Mouse (Mus musculus): ENCODE measurements around the gene Klk15. TPM values are rescaled to one million over a fixed set of nuclear protein-coding genes. Genes with fewer than 3 reads are reported as not detected.
"Not testable (repeated sequence)": the region's sequence is repeated elsewhere in the genome, so short reads cannot be mapped to it uniquely, and the experiment has no call there.

The Klk15 gene
- polyA plus RNA-seq, 1 experiment from 2014 or later = not detected

DNA sequence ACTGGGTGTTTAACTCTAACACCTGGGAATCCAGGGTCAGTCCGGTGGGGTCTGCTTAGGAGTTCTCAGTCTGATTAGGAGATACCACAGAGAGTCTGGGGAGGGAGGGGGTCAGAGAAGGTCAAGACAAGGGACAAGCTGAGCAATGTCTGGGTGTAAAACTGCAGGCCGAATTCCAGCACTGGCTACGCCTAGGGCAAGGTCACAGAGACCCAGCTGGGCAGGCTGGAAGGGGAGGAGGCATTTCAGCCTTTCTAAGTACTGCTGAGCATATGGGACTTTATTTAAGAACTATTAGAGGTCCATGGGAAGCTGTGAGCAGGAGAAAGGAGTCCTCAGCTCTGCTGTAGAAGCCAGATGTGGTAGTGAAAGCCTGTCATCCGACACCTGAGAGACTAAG, 1.2 kb upstream of the Klk15 start:
- Histone ChIP-seq H3K9me3 (no peaks in the 10 kb centered on the region), H3K36me3 (no peaks in the 10 kb centered on the region), H3K27me3 (ENCODE audit: insufficient read depth, poor library complexity, severe bottlenecking) (no peaks in the 10 kb centered on the region), H3K4me3 (no peak overlapping the region), H3K4me1 (no peaks in the 10 kb centered on the region), H3K27ac (no peak overlapping the region)
- DNase-seq (ENCODE audit: low spot score) = no peak
- 50% methylated on average over 4 of the region's 4 CpGs for WGBS

GRCm38 (mm10) chr7:43934747-43935146, 1.2 kb downstream of the Klk15 start:
- H3K36me3 ChIP-seq = no peaks in the 10 kb centered on the region
- WGBS = 51% methylated on average over 3 of the region's 3 CpGs
- no peak overlapping the region for H3K4me3 ChIP-seq
- H3K4me1 ChIP-seq = no peaks in the 10 kb centered on the region
- H3K9me3 ChIP-seq = no peaks in the 10 kb centered on the region
- H3K27me3 ChIP-seq (ENCODE audit: insufficient read depth, poor library complexity, severe bottlenecking) = no peaks in the 10 kb centered on the region
- DNase-seq (ENCODE audit: low spot score) = no peak
- no peak overlapping the region for H3K27ac ChIP-seq

GRCm38 (mm10) chr7:43936551-43936950, 3.0 kb downstream of the Klk15 start:
- WGBS = 82% methylated on average over 14 of the region's 14 CpGs
- Histone ChIP-seq H3K9me3 (no peaks in the 10 kb centered on the region), H3K36me3 (no peaks in the 10 kb centered on the region), H3K27me3 (ENCODE audit: insufficient read depth, poor library complexity, severe bottlenecking) (no peaks in the 10 kb centered on the region), H3K4me1 (no peaks in the 10 kb centered on the region), H3K27ac (no peak overlapping the region), H3K4me3 (no peak overlapping the region)
- DNase-seq (ENCODE audit: low spot score) = no peak

DNA sequence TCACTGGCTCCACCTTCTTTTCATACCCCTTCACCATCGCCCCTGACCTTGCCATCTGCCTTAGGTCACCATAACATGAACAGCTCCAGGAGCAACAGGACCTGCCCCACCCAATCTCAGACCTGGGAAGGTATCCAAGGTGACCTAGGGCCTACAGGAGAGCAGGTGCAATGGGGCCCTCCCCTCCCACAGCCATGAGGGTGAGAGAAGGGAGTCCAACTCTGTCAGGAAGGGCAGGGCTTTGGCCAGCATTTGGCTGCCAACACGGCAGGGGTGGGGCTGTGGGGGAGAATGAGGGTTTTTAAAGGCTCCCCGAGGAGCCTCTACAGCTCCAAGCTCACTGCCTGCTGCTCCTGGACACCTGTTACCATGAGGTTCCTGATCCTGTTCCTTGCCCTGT, 8.8 kb downstream of the Klk15 start:
- H3K27me3 ChIP-seq (ENCODE audit: insufficient read depth, poor library complexity, severe bottlenecking); H3K4me1 ChIP-seq; H3K36me3 ChIP-seq; DNase-seq (ENCODE audit: low spot score); H3K9me3 ChIP-seq; H3K27ac ChIP-seq; H3K4me3 ChIP-seq: not testable (repeated sequence)
- 64% methylated on average over 3 of the region's 3 CpGs for WGBS

DNA sequence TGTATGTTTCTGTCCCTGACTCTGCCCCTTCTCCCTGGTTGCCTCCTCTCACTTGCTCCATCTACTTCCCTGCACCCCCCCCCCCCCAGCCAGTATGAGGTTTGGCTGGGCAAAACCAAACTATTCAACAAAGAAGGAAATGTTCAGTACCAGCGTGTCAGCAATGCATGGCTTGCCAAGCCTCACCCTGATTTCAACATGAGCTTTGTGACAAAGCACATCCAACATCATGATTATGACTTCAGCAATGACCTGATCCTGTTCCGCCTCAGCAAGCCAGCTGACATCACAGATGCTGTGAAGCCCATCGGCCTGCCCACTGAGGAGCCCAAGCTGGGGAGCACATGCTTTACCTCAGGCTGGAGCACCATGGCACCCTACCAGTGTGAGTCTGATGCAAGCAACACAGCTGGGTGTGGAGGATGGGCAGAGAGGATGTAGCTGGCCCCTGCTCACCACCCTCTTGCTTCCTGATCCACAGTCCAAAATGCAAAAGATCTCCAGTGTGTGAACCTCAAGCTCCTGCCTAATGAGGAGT, 11.3 kb downstream of the Klk15 start:
- H3K4me3 ChIP-seq = no peak overlapping the region
- no peaks in the 10 kb centered on the region for H3K36me3 ChIP-seq
- H3K27ac ChIP-seq = no peak overlapping the region
- no peaks in the 10 kb centered on the region for H3K27me3 ChIP-seq (ENCODE audit: insufficient read depth, poor library complexity, severe bottlenecking)
- peak; percentile 64 for DNase-seq (ENCODE audit: low spot score)
- no peaks in the 10 kb centered on the region for H3K9me3 ChIP-seq
- H3K4me1 ChIP-seq = no peaks in the 10 kb centered on the region
- WGBS = 81% methylated on average over 3 of the region's 3 CpGs

DNA sequence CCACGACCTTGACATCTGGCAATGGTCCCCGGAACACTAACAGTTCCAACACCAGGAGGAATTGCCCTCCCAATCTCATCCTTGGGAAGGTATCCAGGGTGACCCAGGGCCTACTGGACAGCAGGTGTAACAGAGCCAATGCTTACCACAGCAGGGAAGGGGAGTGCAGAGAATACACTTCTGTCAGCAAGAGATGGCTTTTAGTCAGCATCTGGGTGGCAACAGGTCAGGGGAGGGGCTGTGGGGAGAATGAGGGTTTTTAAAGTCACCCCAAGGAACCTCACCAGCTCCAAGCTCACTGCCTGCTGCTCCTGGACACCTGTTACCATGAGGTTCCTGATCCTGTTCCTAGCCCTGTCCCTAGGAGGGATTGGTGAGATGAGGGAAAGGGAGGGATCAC, 16.8 kb downstream of the Klk15 start, which contains the start of gene Klk1b8:
TSS of gene Klk1b8 (plus strand) at position 301 of the 400 bp plus-strand sequence.
- Histone ChIP-seq H3K9me3 (no peaks in the 10 kb centered on the region), H3K27me3 (ENCODE audit: insufficient read depth, poor library complexity, severe bottlenecking) (no peaks in the 10 kb centered on the region), H3K27ac (no peak within 1 kb of the TSS), H3K4me3 (no peak within 1 kb of the TSS), H3K36me3 (no peaks in the 10 kb centered on the region), H3K4me1 (no peaks in the 10 kb centered on the region)
- DNase-seq (ENCODE audit: low spot score) = no peak
- 69% methylated on average over 2 of the region's 2 CpGs for WGBS

GRCm38 (mm10) chr7:43952703-43953102, 19.2 kb downstream of the Klk15 start:
- no peaks in the 10 kb centered on the region for H3K27me3 ChIP-seq (ENCODE audit: insufficient read depth, poor library complexity, severe bottlenecking)
- H3K4me1 ChIP-seq = no peaks in the 10 kb centered on the region
- no peak overlapping the region for H3K27ac ChIP-seq
- H3K9me3 ChIP-seq = no peaks in the 10 kb centered on the region
- DNase-seq (ENCODE audit: low spot score) = no peak
- H3K36me3 ChIP-seq = no peaks in the 10 kb centered on the region
- 57% methylated on average over 4 of the region's 4 CpGs for WGBS
- no peak overlapping the region for H3K4me3 ChIP-seq

DNA sequence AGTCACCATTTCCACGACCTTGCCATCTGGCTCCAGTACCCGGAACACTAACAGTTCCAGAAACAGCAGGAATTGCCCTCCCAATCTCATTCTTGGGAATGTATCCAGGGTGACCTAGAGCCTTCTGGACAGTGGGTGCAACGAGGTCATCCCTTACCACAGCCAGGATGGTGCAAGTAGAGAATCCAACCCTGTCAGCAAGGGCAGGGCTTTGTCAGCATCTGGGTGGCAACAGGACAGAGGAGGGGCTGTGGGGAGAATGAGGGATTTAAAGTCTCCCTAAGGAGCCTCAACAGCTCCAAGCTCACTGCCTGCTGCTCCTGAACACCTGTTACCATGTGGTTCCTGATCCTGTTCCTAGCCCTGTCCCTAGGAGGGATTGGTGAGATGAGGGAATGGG, 32.9 kb downstream of the Klk15 start, which contains the start of gene Klk1b1:
TSS of gene Klk1b1 (plus strand) at position 301 of the 400 bp plus-strand sequence.
- H3K36me3 ChIP-seq = no peaks in the 10 kb centered on the region
- H3K4me3 ChIP-seq = no peak within 1 kb of the TSS
- no peak within 1 kb of the TSS for H3K27ac ChIP-seq
- no peaks in the 10 kb centered on the region for H3K4me1 ChIP-seq
- DNase-seq (ENCODE audit: low spot score) = no peak
- no peaks in the 10 kb centered on the region for H3K27me3 ChIP-seq (ENCODE audit: insufficient read depth, poor library complexity, severe bottlenecking)
- no peaks in the 10 kb centered on the region for H3K9me3 ChIP-seq
- 57% methylated on average over 3 of the region's 3 CpGs for WGBS

GRCm38 (mm10) chr7:43967058-43967457, 33.5 kb downstream of the Klk15 start:
- Histone ChIP-seq H3K9me3 (no peaks in the 10 kb centered on the region), H3K36me3 (no peaks in the 10 kb centered on the region), H3K4me1 (no peaks in the 10 kb centered on the region), H3K27ac (no peak overlapping the region), H3K27me3 (ENCODE audit: insufficient read depth, poor library complexity, severe bottlenecking) (no peaks in the 10 kb centered on the region), H3K4me3 (no peak overlapping the region)
- DNase-seq (ENCODE audit: low spot score) = no peak
- WGBS = 75% methylated on average over 3 of the region's 3 CpGs

- no peak overlapping the region for H3K27ac ChIP-seq
- 74% methylated on average over 2 of the region's 2 CpGs for WGBS
- H3K27me3 ChIP-seq (ENCODE audit: insufficient read depth, poor library complexity, severe bottlenecking) = no peaks in the 10 kb centered on the region
- H3K4me3 ChIP-seq = no peak overlapping the region
- DNase-seq (ENCODE audit: low spot score) = no peak
- H3K4me1 ChIP-seq = no peaks in the 10 kb centered on the region
- no peaks in the 10 kb centered on the region for H3K9me3 ChIP-seq
- no peaks in the 10 kb centered on the region for H3K36me3 ChIP-seq
Measured at GRCm38 (mm10) chr7:43967612-43968011, 34.1 kb downstream of the Klk15 start.

DNA sequence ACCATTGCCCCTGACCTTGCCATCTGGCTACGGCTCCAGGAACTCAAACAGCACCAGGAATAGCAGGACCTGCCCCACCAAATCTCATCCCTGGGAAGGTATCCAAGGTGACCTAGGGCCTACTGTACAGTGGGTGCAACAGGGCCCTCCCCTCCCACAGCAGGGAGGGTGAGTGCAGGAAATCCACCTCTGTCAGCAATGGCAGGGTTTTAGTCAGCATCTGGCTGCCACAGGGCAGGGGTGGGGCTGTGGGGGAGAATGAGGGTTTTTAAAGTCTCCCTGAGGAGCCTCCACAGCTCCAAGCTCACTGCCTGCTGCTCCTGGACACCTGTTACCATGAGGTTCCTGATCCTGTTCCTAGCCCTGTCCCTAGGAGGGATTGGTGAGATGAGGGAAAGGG, 42.2 kb downstream of the Klk15 start, which contains the start of gene Klk1b9:
TSS of gene Klk1b9 (plus strand) at position 301 of the 400 bp plus-strand sequence.
- H3K27me3 ChIP-seq (ENCODE audit: insufficient read depth, poor library complexity, severe bottlenecking); DNase-seq (ENCODE audit: low spot score): not testable (repeated sequence)

GRCm38 (mm10) chr7:43985657-43986056, 52.1 kb downstream of the Klk15 start:
- no peak for DNase-seq (ENCODE audit: low spot score)
- Histone ChIP-seq H3K4me3 (no peak overlapping the region), H3K9me3 (no peaks in the 10 kb centered on the region), H3K36me3 (no peaks in the 10 kb centered on the region), H3K27me3 (ENCODE audit: insufficient read depth, poor library complexity, severe bottlenecking) (no peaks in the 10 kb centered on the region), H3K4me1 (no peaks in the 10 kb centered on the region), H3K27ac (no peak overlapping the region)

More for the DNA sequence above, 42.2 kb downstream of the Klk15 start, which contains the start of gene Klk1b9:
- H3K27ac ChIP-seq, H3K4me1 ChIP-seq, H3K4me3 ChIP-seq, H3K9me3 ChIP-seq, H3K36me3 ChIP-seq: not testable (repeated sequence)
- WGBS = 78% methylated on average over 1 of the region's 1 CpGs
